Mouse (Mus musculus): ENCODE measurements around the gene Ccdc57. TPM values are rescaled to one million over a fixed set of nuclear protein-coding genes. Genes with fewer than 3 reads are reported as not detected.

Gene Ccdc57
- polyA plus RNA-seq, 1 experiment from 2014 or later: 4.7 TPM

GRCm38 (mm10) chr11:120800061-120800904 is 132.4 kb downstream of the Ccdc57 start:
- Histone ChIP-seq H3K4me2 (replicated peaks; ENCODE audit: low read depth, low read length) (no peak overlapping the region), H3K27me3 (ENCODE audit: control insufficient read depth, insufficient read depth, low read length) (no peaks in the 10 kb centered on the region), H3K9me3 (ENCODE audit: control insufficient read depth, low read length) (no peaks in the 10 kb centered on the region), H3K9ac (ENCODE audit: low read depth, low read length) (no peak overlapping the region), H3K36me3 (ENCODE audit: control insufficient read depth, insufficient read depth, low read length) (peaks cover 2% of the 10 kb centered on the region; the same call in 1 of the 2 replicates), H3K4me3 (ENCODE audit: low read depth, low read length) (no peak overlapping the region), H3K27ac (ENCODE audit: low read depth, low read length) (no peak overlapping the region), H3K4me1 (replicated peaks; ENCODE audit: control insufficient read depth, insufficient read depth, low read length) (peaks cover 8% of the 10 kb centered on the region)
- WGBS: 17% methylated on average over 10 of the region's 10 CpGs
- DNase-seq (ENCODE audit: low spot score) (peak; percentile 95), ATAC-seq (ENCODE audit: low FRiP score) (peak; percentile 67; the same call in 1 of the 2 replicates)

GRCm38 (mm10) chr11:120799316-120799890 is 133.3 kb downstream of the Ccdc57 start:
- no peak overlapping the region for H3K27ac ChIP-seq (ENCODE audit: low read depth, low read length)
- H3K27me3 ChIP-seq (ENCODE audit: control insufficient read depth, insufficient read depth, low read length): no peaks in the 10 kb centered on the region
- no peak overlapping the region for H3K4me3 ChIP-seq (ENCODE audit: low read depth, low read length)
- peaks cover 10% of the 10 kb centered on the region for H3K4me1 ChIP-seq (replicated peaks; ENCODE audit: control insufficient read depth, insufficient read depth, low read length)
- no peak overlapping the region for H3K4me2 ChIP-seq (replicated peaks; ENCODE audit: low read depth, low read length)
- no peak overlapping the region for H3K9ac ChIP-seq (ENCODE audit: low read depth, low read length)
- DNase-seq (ENCODE audit: low spot score) (no peak), ATAC-seq (ENCODE audit: low FRiP score) (no peak)
- 68% methylated on average over 6 of the region's 6 CpGs for WGBS
- no peaks in the 10 kb centered on the region for H3K36me3 ChIP-seq (ENCODE audit: control insufficient read depth, insufficient read depth, low read length)
- H3K9me3 ChIP-seq (ENCODE audit: control insufficient read depth, low read length): no peaks in the 10 kb centered on the region

- no peaks in the 10 kb centered on the region for H3K9me3 ChIP-seq (ENCODE audit: control insufficient read depth, low read length)
- DNase-seq (ENCODE audit: low spot score) (no peak), ATAC-seq (ENCODE audit: low FRiP score) (no peak)
- H3K27ac ChIP-seq (ENCODE audit: low read depth, low read length): no peak overlapping the region
- H3K4me2 ChIP-seq (replicated peaks; ENCODE audit: low read depth, low read length): no peak overlapping the region
- WGBS: 89% methylated on average over 3 of the region's 3 CpGs
- H3K36me3 ChIP-seq (ENCODE audit: control insufficient read depth, insufficient read depth, low read length): no peaks in the 10 kb centered on the region; the same call in 1 of the 2 replicates
- peaks cover 10% of the 10 kb centered on the region for H3K4me1 ChIP-seq (replicated peaks; ENCODE audit: control insufficient read depth, insufficient read depth, low read length)
- H3K4me3 ChIP-seq (ENCODE audit: low read depth, low read length): no peak overlapping the region
- H3K9ac ChIP-seq (ENCODE audit: low read depth, low read length): no peak overlapping the region
- no peaks in the 10 kb centered on the region for H3K27me3 ChIP-seq (ENCODE audit: control insufficient read depth, insufficient read depth, low read length)
Observed at GRCm38 (mm10) chr11:120798244-120798643, 134.4 kb downstream of the Ccdc57 start.

- Histone ChIP-seq H3K9ac (ENCODE audit: low read depth, low read length) (peak overlapping the region; percentile 28), H3K9me3 (ENCODE audit: control insufficient read depth, low read length) (no peaks in the 10 kb centered on the region), H3K27ac (ENCODE audit: low read depth, low read length) (peak overlapping the region; percentile 43; the same call in 1 of the 2 replicates), H3K36me3 (ENCODE audit: control insufficient read depth, insufficient read depth, low read length) (peaks cover 3% of the 10 kb centered on the region), H3K4me2 (replicated peaks; ENCODE audit: low read depth, low read length) (peak overlapping the region; percentile 6), H3K4me3 (ENCODE audit: low read depth, low read length) (peak overlapping the region; percentile 99), H3K27me3 (ENCODE audit: control insufficient read depth, insufficient read depth, low read length) (no peaks in the 10 kb centered on the region), H3K4me1 (replicated peaks; ENCODE audit: control insufficient read depth, insufficient read depth, low read length) (peaks cover 10% of the 10 kb centered on the region)
- peak; percentile 28 for ATAC-seq (ENCODE audit: low FRiP score)
- WGBS: 31% methylated on average over 8 of the region's 8 CpGs
- DNase-seq (ENCODE audit: low spot score): no peak
Observed at GRCm38 (mm10) chr11:120796614-120796946, 136.1 kb downstream of the Ccdc57 start.

- 2% methylated on average over 58 of the region's 59 CpGs for WGBS
- ATAC-seq (ENCODE audit: low FRiP score): peak; percentile 89
Observed at GRCm38 (mm10) chr11:120795756-120796613, 136.7 kb downstream of the Ccdc57 start, which contains the start of gene Dus1l. TSS of gene Dus1l (minus strand) at chr11:120796403.

GRCm38 (mm10) chr11:120792652-120793051 is 140.0 kb downstream of the Ccdc57 start:
- Histone ChIP-seq H3K9ac (ENCODE audit: low read depth, low read length) (no peak overlapping the region), H3K27ac (ENCODE audit: low read depth, low read length) (no peak overlapping the region), H3K4me3 (ENCODE audit: low read depth, low read length) (no peak overlapping the region), H3K27me3 (ENCODE audit: control insufficient read depth, insufficient read depth, low read length) (no peaks in the 10 kb centered on the region), H3K36me3 (ENCODE audit: control insufficient read depth, insufficient read depth, low read length) (peaks cover 13% of the 10 kb centered on the region), H3K4me1 (replicated peaks; ENCODE audit: control insufficient read depth, insufficient read depth, low read length) (peaks cover 6% of the 10 kb centered on the region), H3K9me3 (ENCODE audit: control insufficient read depth, low read length) (no peaks in the 10 kb centered on the region), H3K4me2 (replicated peaks; ENCODE audit: low read depth, low read length) (no peak overlapping the region)
- ATAC-seq (ENCODE audit: low FRiP score): no peak
- 96% methylated on average over 9 of the region's 9 CpGs for WGBS
- DNase-seq (ENCODE audit: low spot score): no peak

More at GRCm38 (mm10) chr11:120795756-120796613, 136.7 kb downstream of the Ccdc57 start, which contains the start of gene Dus1l:
- peaks cover 7% of the 10 kb centered on the region for H3K36me3 ChIP-seq (ENCODE audit: control insufficient read depth, insufficient read depth, low read length)
- no peaks in the 10 kb centered on the region for H3K9me3 ChIP-seq (ENCODE audit: control insufficient read depth, low read length)
- DNase-seq (ENCODE audit: low spot score): peak; percentile 100
- H3K27ac ChIP-seq (ENCODE audit: low read depth, low read length): peak within 1 kb of the TSS; percentile 43
- peaks cover 10% of the 10 kb centered on the region for H3K4me1 ChIP-seq (replicated peaks; ENCODE audit: control insufficient read depth, insufficient read depth, low read length)
- H3K4me2 ChIP-seq (replicated peaks; ENCODE audit: low read depth, low read length): peak within 1 kb of the TSS; percentile 81
- no peaks in the 10 kb centered on the region for H3K27me3 ChIP-seq (ENCODE audit: control insufficient read depth, insufficient read depth, low read length)
- H3K4me3 ChIP-seq (ENCODE audit: low read depth, low read length): peak within 1 kb of the TSS; percentile 99
- peak within 1 kb of the TSS; percentile 90 for H3K9ac ChIP-seq (ENCODE audit: low read depth, low read length)

- peaks cover 13% of the 10 kb centered on the region for H3K36me3 ChIP-seq (ENCODE audit: control insufficient read depth, insufficient read depth, low read length)
Observed at GRCm38 (mm10) chr11:120789810-120790209, 142.9 kb downstream of the Ccdc57 start.

GRCm38 (mm10) chr11:120789355-120789754 is 143.3 kb downstream of the Ccdc57 start:
- Histone ChIP-seq H3K4me2 (replicated peaks; ENCODE audit: low read depth, low read length) (no peak overlapping the region), H3K9me3 (ENCODE audit: control insufficient read depth, low read length) (no peaks in the 10 kb centered on the region), H3K9ac (ENCODE audit: low read depth, low read length) (no peak overlapping the region), H3K36me3 (ENCODE audit: control insufficient read depth, insufficient read depth, low read length) (peaks cover 13% of the 10 kb centered on the region), H3K4me1 (replicated peaks; ENCODE audit: control insufficient read depth, insufficient read depth, low read length) (peaks cover 3% of the 10 kb centered on the region; the same call in 1 of the 2 replicates), H3K27ac (ENCODE audit: low read depth, low read length) (no peak overlapping the region), H3K4me3 (ENCODE audit: low read depth, low read length) (no peak overlapping the region), H3K27me3 (ENCODE audit: control insufficient read depth, insufficient read depth, low read length) (no peaks in the 10 kb centered on the region)
- ATAC-seq (ENCODE audit: low FRiP score) (no peak), DNase-seq (ENCODE audit: low spot score) (no peak)
- WGBS: 90% methylated on average over 4 of the region's 4 CpGs

More at GRCm38 (mm10) chr11:120789810-120790209, 142.9 kb downstream of the Ccdc57 start:
- Histone ChIP-seq H3K4me3 (ENCODE audit: low read depth, low read length) (no peak overlapping the region), H3K9me3 (ENCODE audit: control insufficient read depth, low read length) (no peaks in the 10 kb centered on the region), H3K27ac (ENCODE audit: low read depth, low read length) (no peak overlapping the region), H3K9ac (ENCODE audit: low read depth, low read length) (no peak overlapping the region), H3K27me3 (ENCODE audit: control insufficient read depth, insufficient read depth, low read length) (no peaks in the 10 kb centered on the region), H3K4me2 (replicated peaks; ENCODE audit: low read depth, low read length) (no peak overlapping the region), H3K4me1 (replicated peaks; ENCODE audit: control insufficient read depth, insufficient read depth, low read length) (peaks cover 2% of the 10 kb centered on the region; the same call in 1 of the 2 replicates)
- ATAC-seq (ENCODE audit: low FRiP score): no peak
- DNase-seq (ENCODE audit: low spot score): no peak
- WGBS: 89% methylated on average over 3 of the region's 3 CpGs
